Mouse (Mus musculus): Measurements from ENCODE around the gene Platr25. TPM values are rescaled to one million over a fixed set of nuclear protein-coding genes. Genes with fewer than 3 reads are reported as not detected.
"Not testable (repeated sequence)": the region's sequence is repeated elsewhere in the genome, so short reads cannot be mapped to it uniquely, and the experiment has no call there.

The Platr25 gene
- total RNA-seq (2021) (1 to 10 TPM; 1.6 to 2.9 TPM), polyA plus RNA-seq (2012; rRNA removed) (0.74 and 1.6 TPM in 2 replicates)
- long read RNA-seq: 0 reads

DNA sequence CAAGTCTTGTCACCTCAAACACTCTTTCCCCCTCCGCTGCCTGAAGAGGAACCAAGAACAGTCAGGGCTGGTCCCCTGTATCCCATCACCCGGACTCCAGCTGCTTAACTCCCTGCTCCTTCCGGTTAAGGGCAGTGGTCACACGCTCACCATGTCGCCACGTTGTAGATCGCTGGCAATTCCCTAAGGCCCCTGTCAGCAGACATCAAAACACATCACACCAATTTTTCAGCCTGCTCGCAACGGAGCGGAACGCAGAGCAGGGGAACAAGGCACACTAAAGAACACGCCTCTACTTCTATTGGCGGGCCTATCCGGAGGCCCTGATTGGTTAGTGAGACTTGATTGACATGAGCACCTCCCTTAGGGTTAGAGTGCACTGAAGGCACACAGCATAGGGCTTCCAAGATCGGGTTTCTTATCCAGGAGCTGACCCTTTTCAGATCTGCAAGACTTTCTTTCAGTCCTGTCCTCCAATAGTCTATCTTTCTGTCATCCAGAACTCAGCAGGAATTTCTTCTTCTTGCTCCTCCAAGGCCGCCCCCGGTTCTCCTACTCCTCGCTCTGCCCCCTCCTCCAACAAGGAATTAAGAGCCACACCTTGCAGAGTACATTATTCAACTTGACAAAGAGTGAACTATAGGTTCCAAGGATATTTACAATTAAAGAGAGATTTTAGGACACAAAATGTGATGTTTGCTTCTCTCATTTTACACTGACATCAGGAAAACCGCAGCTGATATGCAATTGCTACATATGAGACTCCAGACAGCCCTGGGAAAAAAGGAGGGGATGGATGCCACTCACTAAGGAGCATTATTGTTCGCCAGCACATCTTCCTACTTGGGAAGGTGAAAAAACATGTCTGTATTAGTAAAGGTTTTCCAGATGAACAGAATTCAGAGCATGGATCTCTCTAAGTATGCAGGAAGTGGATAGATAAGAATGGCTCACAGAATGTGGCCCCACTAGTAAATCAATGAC is at the start of gene Platr25:
Platr25 (minus strand) TSS at position 278 of the 984 bp plus-strand sequence.
- Histone ChIP-seq H3K4me3 (peak within 1 kb of the TSS; percentile 30), H3K9ac (ENCODE audit: low read depth, low read length) (peak within 1 kb of the TSS; percentile 19; the same call in 1 of the 2 replicates)
- H3K4me1 ChIP-seq (ENCODE audit: control insufficient read depth, insufficient read depth, low read length); H3K27ac ChIP-seq; H3K36me3 ChIP-seq (ENCODE audit: control insufficient read depth, insufficient read depth, low read length); intact Hi-C loops (cut with DNase I); H3K27me3 ChIP-seq (ENCODE audit: control insufficient read depth, insufficient read depth, low read length); H3K79me2 ChIP-seq (replicated peaks; ENCODE audit: control insufficient read depth, insufficient read depth, low read length): not testable (repeated sequence)
- 13% methylated on average over 20 of the region's 20 CpGs for WGBS
- DNase-seq: peak; percentile 58 to 78

DNA sequence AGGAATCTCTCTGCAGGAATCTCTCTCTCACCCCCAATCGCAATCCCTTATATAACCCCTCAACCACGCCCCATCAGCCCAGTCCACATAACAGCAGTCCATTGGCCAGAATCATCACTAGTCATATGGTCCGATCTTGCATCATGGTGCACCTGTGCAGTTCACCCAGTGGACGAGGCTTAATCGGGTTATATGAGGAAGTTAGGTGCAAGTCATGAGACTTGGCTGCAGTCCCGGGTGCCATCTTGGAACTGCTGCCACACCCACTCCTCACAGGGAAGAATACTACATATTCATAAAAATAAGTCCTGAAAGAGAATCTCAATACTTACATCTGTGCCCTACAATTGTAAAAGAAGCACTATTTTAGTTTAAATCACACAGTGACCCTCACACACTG is 47.5 kb upstream of the Platr25 start:
- H3K79me2 ChIP-seq (replicated peaks; ENCODE audit: control insufficient read depth, insufficient read depth, low read length); H3K27me3 ChIP-seq (ENCODE audit: control insufficient read depth, insufficient read depth, low read length); intact Hi-C loops (cut with DNase I); H3K4me3 ChIP-seq; H3K9ac ChIP-seq (ENCODE audit: low read depth, low read length); DNase-seq; H3K36me3 ChIP-seq (ENCODE audit: control insufficient read depth, insufficient read depth, low read length); H3K27ac ChIP-seq; H3K4me1 ChIP-seq (ENCODE audit: control insufficient read depth, insufficient read depth, low read length): not testable (repeated sequence)
- 80% methylated on average over 6 of the region's 6 CpGs for WGBS

DNA sequence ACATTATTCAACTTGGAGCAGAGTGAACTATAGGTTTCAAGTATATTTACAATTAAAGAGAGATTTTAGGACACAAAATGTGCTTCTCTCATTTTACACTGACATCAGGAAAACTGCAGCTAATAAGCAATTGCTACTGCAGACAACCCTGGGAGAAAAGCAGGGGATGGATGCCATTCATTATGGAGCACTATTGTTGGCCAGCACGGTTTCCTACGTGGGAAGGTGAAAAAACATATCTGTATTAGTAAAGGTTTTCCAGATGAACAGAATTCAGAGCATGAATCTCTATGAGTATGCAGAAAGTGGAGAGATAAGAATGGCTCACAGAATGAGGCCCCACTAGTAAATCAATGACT is 25.6 kb upstream of the Platr25 start:
- not testable (repeated sequence) for H3K9ac ChIP-seq (ENCODE audit: low read depth, low read length); H3K79me2 ChIP-seq (replicated peaks; ENCODE audit: control insufficient read depth, insufficient read depth, low read length); H3K27ac ChIP-seq; H3K27me3 ChIP-seq (ENCODE audit: control insufficient read depth, insufficient read depth, low read length); H3K4me1 ChIP-seq (ENCODE audit: control insufficient read depth, insufficient read depth, low read length); H3K36me3 ChIP-seq (ENCODE audit: control insufficient read depth, insufficient read depth, low read length); DNase-seq
- peak overlapping the region; percentile 58 for H3K4me3 ChIP-seq
- 48% methylated on average over 2 of the region's 2 CpGs for WGBS
- intact Hi-C loops (cut with DNase I): loop anchor here (10.0 kb wide), 1 partner anchor 101 kb away; no protein-coding TSS in a partner anchor

DNA sequence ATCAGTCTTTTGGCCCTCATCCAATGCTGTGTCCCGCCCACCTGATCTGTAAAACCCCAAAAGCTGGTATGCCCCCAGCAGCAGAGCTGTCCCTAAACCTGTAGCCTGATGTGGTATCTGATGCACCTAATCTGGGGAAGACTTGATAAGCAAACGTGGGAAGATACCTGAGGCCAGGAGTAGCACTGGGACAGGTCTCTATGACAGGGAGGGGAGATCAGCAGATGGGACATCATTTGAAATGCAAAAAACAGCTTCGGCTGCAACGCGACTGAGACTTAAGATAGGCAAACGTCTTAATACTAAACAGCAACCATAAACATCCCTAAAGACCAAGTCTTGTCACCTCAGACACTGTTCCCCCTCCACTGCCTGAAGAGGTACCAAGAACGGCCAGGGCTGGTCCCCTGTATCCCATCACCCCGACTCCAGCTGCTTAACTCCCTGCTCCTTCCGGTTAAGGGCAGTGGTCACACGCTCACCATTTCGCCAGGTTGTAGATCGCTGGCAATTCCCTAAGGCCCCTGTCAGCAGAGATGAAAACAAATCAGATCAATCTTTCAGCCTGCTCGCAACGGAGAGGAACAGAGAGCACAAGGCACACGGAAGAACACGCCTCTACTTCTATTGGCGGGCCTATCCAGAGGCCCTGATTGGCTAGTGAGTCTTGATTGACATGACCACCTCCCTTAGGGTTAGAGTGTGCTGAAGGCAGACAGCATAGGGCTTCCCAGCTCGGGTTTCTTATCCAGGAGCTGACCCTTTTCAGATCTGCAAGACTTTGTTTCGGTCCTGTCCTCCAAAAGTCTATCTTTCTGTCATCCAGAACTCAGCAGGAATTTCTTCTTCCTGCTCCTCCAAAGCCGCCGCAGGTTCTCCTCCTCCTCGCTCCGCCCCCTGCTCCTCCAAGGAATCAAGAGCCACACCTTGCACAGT is 25.0 kb upstream of the Platr25 start, which contains the start of gene Gm5141:
Gm5141 (minus strand) TSS at position 610 of the 936 bp plus-strand sequence.
- WGBS: 3% methylated on average over 23 of the region's 23 CpGs
- not testable (repeated sequence) for H3K79me2 ChIP-seq (replicated peaks; ENCODE audit: control insufficient read depth, insufficient read depth, low read length); H3K27me3 ChIP-seq (ENCODE audit: control insufficient read depth, insufficient read depth, low read length); H3K27ac ChIP-seq; H3K36me3 ChIP-seq (ENCODE audit: control insufficient read depth, insufficient read depth, low read length); H3K4me1 ChIP-seq (ENCODE audit: control insufficient read depth, insufficient read depth, low read length)
- Histone ChIP-seq H3K4me3 (peak within 1 kb of the TSS; percentile 58), H3K9ac (ENCODE audit: low read depth, low read length) (peak within 1 kb of the TSS; percentile 51)
- intact Hi-C loops (cut with DNase I): loop anchor here (10.0 kb wide), 1 partner anchor 101 kb away; no protein-coding TSS in a partner anchor
- DNase-seq: peak; percentile 62 to 71

DNA sequence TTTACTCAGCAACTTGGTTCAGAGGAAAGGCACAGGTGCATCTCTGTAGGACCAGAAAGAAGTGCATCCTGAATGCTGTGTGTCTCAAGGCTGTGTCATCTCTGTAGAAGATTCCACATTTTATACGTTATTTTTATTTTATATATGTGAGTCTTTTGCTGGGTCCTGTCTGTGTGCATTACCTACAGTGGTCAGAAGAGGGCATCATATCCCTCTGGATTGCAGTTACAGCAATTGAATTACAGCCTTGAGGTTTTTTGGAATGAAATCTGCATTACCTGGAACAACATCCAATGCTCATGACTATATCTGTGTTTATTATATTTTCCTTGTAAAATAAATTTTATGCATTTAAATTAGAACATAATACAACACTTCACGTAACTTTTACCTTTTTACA is 3.3 kb upstream of the Platr25 start:
- not testable (repeated sequence) for H3K4me1 ChIP-seq (ENCODE audit: control insufficient read depth, insufficient read depth, low read length); H3K36me3 ChIP-seq (ENCODE audit: control insufficient read depth, insufficient read depth, low read length); H3K79me2 ChIP-seq (replicated peaks; ENCODE audit: control insufficient read depth, insufficient read depth, low read length); H3K27ac ChIP-seq; H3K4me3 ChIP-seq; DNase-seq; H3K27me3 ChIP-seq (ENCODE audit: control insufficient read depth, insufficient read depth, low read length); H3K9ac ChIP-seq (ENCODE audit: low read depth, low read length)
- TF ChIP-seq CTCF (IDR thresholded peaks at IDR 0.05): peak; percentile 65
- intact Hi-C loops (cut with DNase I): loop anchor here (2.0 kb wide), 1 partner anchor 91 kb away; no protein-coding TSS in a partner anchor
- WGBS: 69% methylated on average over 2 of the region's 2 CpGs

DNA sequence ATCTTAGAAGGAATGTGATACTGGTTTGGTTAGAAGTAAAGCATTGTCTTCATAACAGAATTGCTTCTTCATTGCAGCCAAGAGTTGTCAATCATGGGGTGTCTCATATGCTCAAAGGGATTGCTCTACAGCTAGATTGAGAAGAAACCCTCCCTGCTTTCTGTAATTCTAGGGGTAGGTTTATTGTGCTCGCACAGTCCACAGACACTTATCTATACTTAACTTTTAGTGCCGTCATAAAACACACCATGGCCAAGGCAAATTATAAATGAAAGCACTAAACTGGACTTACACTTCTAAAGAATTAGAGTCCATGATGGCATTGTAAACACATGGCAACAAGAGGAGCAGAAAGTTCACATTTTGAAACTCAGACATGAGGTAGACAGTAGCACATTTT is 27.2 kb downstream of the Platr25 start:
- Histone ChIP-seq H3K27ac (no peak overlapping the region), H3K36me3 (ENCODE audit: control insufficient read depth, insufficient read depth, low read length) (no peaks in the 10 kb centered on the region), H3K27me3 (ENCODE audit: control insufficient read depth, insufficient read depth, low read length) (no peaks in the 10 kb centered on the region), H3K4me1 (ENCODE audit: control insufficient read depth, insufficient read depth, low read length) (no peaks in the 10 kb centered on the region), H3K79me2 (replicated peaks; ENCODE audit: control insufficient read depth, insufficient read depth, low read length) (no peaks in the 10 kb centered on the region), H3K4me3 (no peak overlapping the region), H3K9ac (ENCODE audit: low read depth, low read length) (no peak overlapping the region)
- TF ChIP-seq POLR2A (IDR thresholded peaks at IDR 0.05; ENCODE audit: insufficient read depth, low read depth, low read length) (no peak), CTCF (IDR thresholded peaks at IDR 0.05) (no peak)
- WGBS: 96% methylated on average over 2 of the region's 2 CpGs
- no peak for DNase-seq
- intact Hi-C loops (cut with DNase I): no loop called here

DNA sequence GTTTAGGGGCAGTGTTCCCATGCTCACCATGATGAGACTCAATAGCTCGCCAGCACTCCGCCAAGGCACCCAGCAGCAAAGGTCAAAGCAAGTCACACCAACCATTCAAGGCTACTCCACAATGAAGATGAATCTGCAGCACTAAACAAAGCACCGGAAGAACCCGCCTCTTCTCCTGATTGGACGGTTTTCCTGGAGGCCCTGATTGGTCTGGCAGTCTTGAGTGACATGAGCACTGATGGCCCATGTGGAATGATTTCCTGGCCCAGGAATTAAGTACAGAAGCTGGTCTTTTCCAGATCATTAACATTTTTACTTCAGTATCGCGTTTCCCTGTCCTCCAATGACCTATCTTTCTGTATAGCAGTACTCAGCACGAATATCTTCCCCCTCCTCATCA is 47.9 kb downstream of the Platr25 start:
- DNase-seq; H3K27ac ChIP-seq; H3K9ac ChIP-seq (ENCODE audit: low read depth, low read length); H3K27me3 ChIP-seq (ENCODE audit: control insufficient read depth, insufficient read depth, low read length); H3K4me1 ChIP-seq (ENCODE audit: control insufficient read depth, insufficient read depth, low read length); H3K36me3 ChIP-seq (ENCODE audit: control insufficient read depth, insufficient read depth, low read length); intact Hi-C loops (cut with DNase I); H3K79me2 ChIP-seq (replicated peaks; ENCODE audit: control insufficient read depth, insufficient read depth, low read length); H3K4me3 ChIP-seq: not testable (repeated sequence)
- WGBS: 92% methylated on average over 8 of the region's 8 CpGs

DNA sequence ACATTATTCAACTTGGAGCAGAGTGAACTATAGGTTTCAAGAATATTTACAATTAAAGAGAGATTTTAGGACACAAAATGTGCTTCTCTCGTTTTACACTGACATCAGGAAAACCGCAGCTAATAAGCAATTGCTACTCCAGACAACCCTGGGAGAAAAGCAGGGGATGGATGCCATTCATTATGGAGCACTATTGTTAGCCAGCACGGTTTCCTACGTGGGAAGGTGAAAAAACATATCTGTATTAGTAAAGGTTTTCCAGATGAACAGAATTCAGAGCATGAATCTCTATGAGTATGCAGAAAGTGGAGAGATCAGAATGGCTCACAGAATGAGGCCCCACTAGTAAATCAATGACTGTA is 75.2 kb downstream of the Platr25 start:
- intact Hi-C loops (cut with DNase I): loop anchor here (10.0 kb wide), 1 partner anchor 100 kb away; the partner anchor contains the start of gene Gm5141
- not testable (repeated sequence) for H3K36me3 ChIP-seq (ENCODE audit: control insufficient read depth, insufficient read depth, low read length); H3K27me3 ChIP-seq (ENCODE audit: control insufficient read depth, insufficient read depth, low read length); H3K79me2 ChIP-seq (replicated peaks; ENCODE audit: control insufficient read depth, insufficient read depth, low read length); H3K27ac ChIP-seq; DNase-seq; H3K4me1 ChIP-seq (ENCODE audit: control insufficient read depth, insufficient read depth, low read length); H3K9ac ChIP-seq (ENCODE audit: low read depth, low read length)
- H3K4me3 ChIP-seq: peak overlapping the region; percentile 51
- 21% methylated on average over 4 of the region's 4 CpGs for WGBS
